Mouse (Mus musculus) liver, embryonic 16.5 days (tissue): ENCODE measurements around the gene Mrgpra2b. TPM values are rescaled to one million over a fixed set of nuclear protein-coding genes. Genes with fewer than 3 reads are reported as not detected.
"Not testable (repeated sequence)": the region's sequence is repeated elsewhere in the genome, so short reads cannot be mapped to it uniquely, and the experiment has no call there.

Experiments
- ATAC-seq: fragments of 200-750 bp; cut with Nextera tagmentation; 2 replicates; pipeline ENCODE4 v1.8.0; 2017; ENCODE audit warnings: low read depth, mild to moderate bottlenecking, moderate number of reproducible peaks, moderate library complexity
- H3K27ac ChIP-seq: fragments of 300-500 bp; sonication (generic); 2 replicates; pipeline ENCODE4 v1.5.1; 2014; ENCODE audit warnings: mild to moderate bottlenecking, low read length
- H3K27me3 ChIP-seq: fragments of 300-500 bp; sonication (generic); 2 replicates; pipeline ENCODE4 v1.6.1; 2014; ENCODE audit warnings: low read depth, low read length, mixed read lengths; ENCODE audit not compliant: control insufficient read depth, insufficient read depth
- H3K36me3 ChIP-seq: fragments of 300-500 bp; sonication (generic); 2 replicates; pipeline ENCODE4 v1.6.1; 2014; ENCODE audit warnings: mild to moderate bottlenecking; ENCODE audit not compliant: control insufficient read depth, insufficient read depth
- H3K4me1 ChIP-seq: fragments of 300-500 bp; sonication (generic); 2 replicates; pipeline ENCODE4 v1.6.1; 2014; ENCODE audit warnings: low read depth, low read length, mixed read lengths; ENCODE audit not compliant: control insufficient read depth
- H3K4me2 ChIP-seq: fragments of 300-500 bp; sonication (generic); 2 replicates; pipeline ENCODE4 v1.6.1; 2014; ENCODE audit warnings: low read depth, low read length, mixed read lengths
- H3K4me3 ChIP-seq: fragments of 300-500 bp; sonication (generic); 2 replicates; pipeline ENCODE4 v1.5.1; 2014; ENCODE audit warnings: low read depth, mild to moderate bottlenecking, low read length
- H3K9ac ChIP-seq: fragments of 300-500 bp; sonication (generic); 2 replicates; pipeline ENCODE4 v1.6.1; 2014; ENCODE audit warnings: low read depth, low read length
- H3K9me3 ChIP-seq: fragments of 300-500 bp; sonication (generic); replicated peaks from 2 replicates; pipeline ENCODE4 v1.6.1; 2016; ENCODE audit warnings: low read length; ENCODE audit not compliant: control insufficient read depth
- WGBS: fragments of 180-500 bp; shearing (Covaris S2); extraction: QIAGEN DNeasy Blood & Tissue Kit; methylation state at CpG from one replicate; pipeline ENCODE4 v1.1.7; 2014; ENCODE audit not compliant: insufficient replicate concordance; 5-methylcytosine and 5-hydroxymethylcytosine counted together
- polyA plus RNA-seq: library from polyadenylated mRNA; unstranded; fragments of >200 nt; fragmentation: Nextera tagmentation; extraction: Ambion mirVana; gene quantifications from 2 replicates; pipeline ENCODE4 v1.2.1, GENCODE M21; 2015

Gene Mrgpra2b
- polyA plus RNA-seq, result 1.9 and 2.5 TPM in 2 replicates

- ATAC-seq, result no peak
- Histone ChIP-seq H3K27ac (no peak within 1 kb of the TSS), H3K36me3 (no peaks in the 10 kb centered on the region), H3K9ac (no peak within 1 kb of the TSS), H3K4me2 (no peak within 1 kb of the TSS), H3K27me3 (no peaks in the 10 kb centered on the region), H3K4me1 (no peaks in the 10 kb centered on the region), H3K4me3 (no peak within 1 kb of the TSS), H3K9me3 (no peaks in the 10 kb centered on the region)
These were observed at the start of gene Mrgpra2b for GRCm38 (mm10) chr7:47528762-47529161. Gene Mrgpra2b (minus strand): TSS chr7:47528862.

DNA sequence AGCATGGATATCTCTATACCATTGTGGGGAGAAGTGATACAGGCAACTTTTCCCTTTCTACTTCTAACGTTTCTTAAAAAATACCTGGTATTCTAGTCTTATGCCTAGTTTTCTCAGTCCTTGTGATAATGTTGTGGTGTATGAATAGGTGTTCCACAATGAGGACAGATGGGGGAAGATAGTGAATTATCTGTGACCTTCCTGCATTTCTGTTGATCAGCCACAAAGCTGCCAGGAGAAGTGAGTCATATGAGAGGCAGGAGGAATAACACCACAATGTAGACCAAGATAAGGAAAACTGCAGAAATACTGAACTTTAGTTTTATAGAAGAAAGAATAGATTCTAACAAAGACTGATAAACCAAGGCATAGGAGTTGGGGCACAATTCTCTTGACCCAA is 12.3 kb downstream of the Mrgpra2b start:
- no peak overlapping the region for H3K27ac ChIP-seq
- H3K4me2 ChIP-seq, result no peak overlapping the region
- no peak overlapping the region for H3K4me3 ChIP-seq
- no peak for ATAC-seq
- H3K36me3 ChIP-seq, result no peaks in the 10 kb centered on the region
- H3K9ac ChIP-seq, result no peak overlapping the region
- H3K27me3 ChIP-seq, result no peaks in the 10 kb centered on the region
- H3K4me1 ChIP-seq, result no peaks in the 10 kb centered on the region
- 45% methylated on average over 1 of the region's 1 CpGs for WGBS
- no peaks in the 10 kb centered on the region for H3K9me3 ChIP-seq

GRCm38 (mm10) chr7:47515050-47515449 is 13.6 kb downstream of the Mrgpra2b start:
- H3K27me3 ChIP-seq, result no peaks in the 10 kb centered on the region
- no peak overlapping the region for H3K9ac ChIP-seq
- 51% methylated on average over 2 of the region's 2 CpGs for WGBS
- no peak for ATAC-seq
- H3K9me3 ChIP-seq, result no peaks in the 10 kb centered on the region
- H3K4me2 ChIP-seq, result no peak overlapping the region
- H3K27ac ChIP-seq, result no peak overlapping the region
- H3K4me3 ChIP-seq, result no peak overlapping the region
- no peaks in the 10 kb centered on the region for H3K4me1 ChIP-seq
- H3K36me3 ChIP-seq, result no peaks in the 10 kb centered on the region

DNA sequence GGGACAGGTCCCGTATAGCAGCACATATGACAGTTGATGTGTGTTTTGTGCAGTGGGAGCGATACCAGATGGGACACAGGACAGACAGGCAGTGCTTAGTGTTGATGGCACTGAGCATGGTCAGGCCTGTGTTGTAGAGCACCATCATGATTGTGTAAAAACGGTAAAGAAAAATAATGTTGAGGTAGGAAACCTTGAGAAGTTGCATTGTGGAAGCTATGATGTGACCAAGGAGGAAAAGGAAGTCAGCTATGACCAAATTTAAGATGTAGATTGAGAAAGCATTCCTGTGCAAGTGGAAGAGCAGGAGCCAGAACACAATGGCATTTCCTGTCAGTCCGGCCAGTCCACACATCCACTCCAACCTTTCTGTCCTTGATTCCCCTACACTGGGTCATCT is 25.7 kb downstream of the Mrgpra2b start:
- ATAC-seq, result no peak
- Histone ChIP-seq H3K9ac (no peak overlapping the region), H3K36me3 (no peaks in the 10 kb centered on the region), H3K9me3 (no peaks in the 10 kb centered on the region), H3K4me2 (no peak overlapping the region), H3K4me1 (no peaks in the 10 kb centered on the region), H3K27ac (no peak overlapping the region), H3K4me3 (no peak overlapping the region), H3K27me3 (no peaks in the 10 kb centered on the region)
- WGBS, result 44% methylated on average over 4 of the region's 4 CpGs

DNA sequence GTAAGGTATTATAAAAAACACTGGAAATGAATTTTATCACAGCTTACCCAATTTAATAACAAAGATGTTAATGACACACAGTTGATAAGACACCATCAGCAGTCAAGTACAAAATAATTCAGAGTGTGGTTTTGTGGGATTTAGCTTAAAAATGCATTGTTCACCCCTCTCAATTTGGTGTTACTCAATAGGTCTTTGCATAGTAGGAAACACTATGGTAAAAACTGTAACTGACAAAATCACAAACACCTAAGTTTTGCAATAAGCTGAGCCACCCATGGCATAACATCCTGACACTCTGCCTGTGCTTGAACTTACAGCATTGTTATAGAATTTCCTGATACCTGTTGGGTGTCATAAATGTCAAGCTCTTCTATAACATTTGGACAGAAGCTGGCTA is 37.4 kb downstream of the Mrgpra2b start:
- H3K9me3 ChIP-seq, H3K27me3 ChIP-seq, ATAC-seq, H3K4me3 ChIP-seq, H3K4me2 ChIP-seq, H3K27ac ChIP-seq, H3K4me1 ChIP-seq, H3K36me3 ChIP-seq, H3K9ac ChIP-seq: not testable (repeated sequence)

GRCm38 (mm10) chr7:47489438-47489837 is 39.2 kb downstream of the Mrgpra2b start:
- not testable (repeated sequence) for H3K4me2 ChIP-seq, H3K9ac ChIP-seq, H3K4me1 ChIP-seq, H3K4me3 ChIP-seq, H3K9me3 ChIP-seq, H3K27ac ChIP-seq, H3K36me3 ChIP-seq, ATAC-seq, H3K27me3 ChIP-seq
- no CpG with 5 or more reads among the region's 1 CpGs for WGBS

DNA sequence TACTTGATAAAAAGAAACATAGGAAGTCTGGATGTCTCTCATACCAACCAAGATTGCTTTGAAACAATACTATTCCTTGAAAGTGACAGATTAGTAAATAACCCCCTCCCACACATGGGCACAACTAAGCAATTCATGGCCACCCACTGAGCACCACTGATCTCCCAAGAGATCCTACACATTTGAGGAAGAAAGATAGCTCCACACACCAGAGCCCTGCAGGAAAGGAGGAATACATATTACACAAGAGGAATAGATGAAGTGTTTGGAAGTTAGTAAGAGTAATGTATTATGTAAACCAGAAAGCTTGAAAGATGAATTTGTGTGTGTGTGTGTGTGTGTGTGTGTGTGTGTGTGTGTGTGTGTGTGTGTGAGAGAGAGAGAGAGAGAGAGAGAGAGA is 45.5 kb downstream of the Mrgpra2b start:
- H3K4me1 ChIP-seq, H3K36me3 ChIP-seq, H3K4me3 ChIP-seq, H3K27ac ChIP-seq, ATAC-seq, H3K4me2 ChIP-seq, H3K9me3 ChIP-seq, H3K27me3 ChIP-seq, H3K9ac ChIP-seq: not testable (repeated sequence)

DNA sequence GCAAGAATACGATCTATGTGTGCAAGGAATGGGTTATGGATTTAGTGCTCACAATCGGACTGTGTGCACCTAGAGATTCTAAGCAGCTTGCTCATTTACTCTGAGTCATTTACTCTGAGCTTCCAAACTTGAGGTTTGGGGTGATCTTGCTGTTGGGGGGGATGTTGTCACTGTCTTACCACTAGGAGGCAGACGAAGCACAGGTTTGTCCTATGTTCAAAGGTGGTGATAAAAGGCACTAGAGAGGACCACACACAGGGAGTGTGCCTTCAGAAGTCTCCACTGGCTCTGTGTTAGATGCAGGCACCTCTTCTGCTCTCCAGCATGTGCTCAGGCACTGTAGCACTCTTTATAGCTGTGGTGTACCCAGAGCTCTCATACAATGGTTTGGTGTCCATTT is 54.8 kb downstream of the Mrgpra2b start:
- H3K9me3 ChIP-seq, H3K4me2 ChIP-seq, ATAC-seq, H3K4me3 ChIP-seq, H3K9ac ChIP-seq, H3K27ac ChIP-seq, H3K4me1 ChIP-seq, H3K27me3 ChIP-seq, H3K36me3 ChIP-seq: not testable (repeated sequence)
- 7% methylated on average over 1 of the region's 3 CpGs for WGBS

GRCm38 (mm10) chr7:47465278-47465981 is 63.2 kb downstream of the Mrgpra2b start:
- H3K4me1 ChIP-seq, ATAC-seq: not testable (repeated sequence)

More at GRCm38 (mm10) chr7:47465278-47465981, 63.2 kb downstream of the Mrgpra2b start:
- not testable (repeated sequence) for H3K9me3 ChIP-seq, H3K36me3 ChIP-seq, H3K27ac ChIP-seq, H3K9ac ChIP-seq, H3K27me3 ChIP-seq, H3K4me3 ChIP-seq, H3K4me2 ChIP-seq
